Mouse (Mus musculus): ENCODE data around the gene Rcn3. TPM values are rescaled to one million over a fixed set of nuclear protein-coding genes. Genes with fewer than 3 reads are reported as not detected.

Rcn3 gene
- total RNA-seq, 1 experiment from 2014 or later: 38.2 TPM

GRCm38 (mm10) chr7:45047491-45047890 lies 44.5 kb downstream of the Rcn3 start:
- no peak for DNase-seq

DNA sequence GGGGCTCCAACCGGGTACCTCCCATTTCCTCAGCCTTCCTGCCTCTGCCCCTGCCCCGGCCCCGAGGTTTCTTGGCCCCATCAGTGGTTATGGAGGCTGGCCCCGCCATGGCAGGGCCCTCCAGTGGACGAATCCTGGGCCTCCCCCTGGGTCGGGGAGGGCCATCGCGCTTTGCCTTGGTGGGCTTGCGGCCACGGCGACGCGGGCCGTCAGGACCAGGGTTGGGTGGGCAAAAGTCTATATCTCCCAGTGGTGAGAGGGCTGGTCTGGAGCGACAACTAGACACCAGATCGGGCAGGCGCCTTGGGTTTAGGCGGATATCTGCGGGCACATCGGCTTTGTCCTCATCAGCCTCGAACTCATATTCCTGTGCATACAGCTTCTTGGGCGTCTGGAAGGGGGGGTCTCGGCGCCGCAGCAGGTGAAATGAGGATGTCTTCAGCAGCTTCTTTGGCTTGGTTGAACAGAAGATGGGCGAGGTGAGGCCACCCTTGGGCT lies 45.1 kb downstream of the Rcn3 start:
- no peak for DNase-seq

DNA sequence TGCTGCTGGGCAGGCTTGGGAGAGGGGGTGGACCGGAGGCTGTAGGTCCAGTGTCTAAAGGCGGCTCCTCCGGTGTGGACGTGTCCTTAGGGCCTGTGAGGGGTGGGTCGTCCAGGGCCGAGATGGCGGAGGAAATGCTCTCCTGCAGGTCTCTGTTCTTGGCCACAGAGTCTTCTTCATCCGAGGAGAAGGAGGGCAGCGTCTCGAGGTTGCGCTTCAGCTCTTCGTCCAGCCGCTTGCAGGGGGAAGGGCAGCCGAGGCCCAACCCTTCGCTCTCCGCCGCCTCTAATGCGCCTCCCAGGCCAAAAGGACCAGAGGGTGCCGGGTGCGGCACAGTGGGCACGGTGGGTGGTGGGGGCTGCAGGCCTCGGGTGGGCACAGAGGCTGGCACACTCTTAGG lies 46.3 kb downstream of the Rcn3 start:
- no peak for DNase-seq

DNA sequence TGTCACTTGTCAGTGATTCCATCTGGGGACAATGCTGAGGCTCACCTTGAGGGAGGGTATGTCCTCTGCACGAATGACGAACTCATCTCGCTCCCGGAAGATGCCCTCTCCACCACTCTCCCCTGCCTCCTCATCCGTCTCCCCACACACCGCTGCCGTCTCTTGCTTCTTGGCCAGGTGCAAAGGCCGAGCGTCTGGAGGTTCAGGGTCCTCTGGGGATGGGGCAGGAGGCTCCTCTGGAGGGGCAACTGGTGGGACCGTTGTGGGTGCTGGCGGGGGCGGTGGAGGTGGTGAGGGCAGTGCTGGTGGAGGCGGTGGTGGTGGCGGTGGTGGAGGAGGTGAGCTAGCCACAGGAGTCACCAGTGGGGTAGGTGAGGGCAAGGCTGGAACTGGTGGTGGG lies 48.7 kb downstream of the Rcn3 start:
- no peak for DNase-seq

- DNase-seq: no peak
Observed at GRCm38 (mm10) chr7:45040851-45041250, 51.2 kb downstream of the Rcn3 start.

DNA sequence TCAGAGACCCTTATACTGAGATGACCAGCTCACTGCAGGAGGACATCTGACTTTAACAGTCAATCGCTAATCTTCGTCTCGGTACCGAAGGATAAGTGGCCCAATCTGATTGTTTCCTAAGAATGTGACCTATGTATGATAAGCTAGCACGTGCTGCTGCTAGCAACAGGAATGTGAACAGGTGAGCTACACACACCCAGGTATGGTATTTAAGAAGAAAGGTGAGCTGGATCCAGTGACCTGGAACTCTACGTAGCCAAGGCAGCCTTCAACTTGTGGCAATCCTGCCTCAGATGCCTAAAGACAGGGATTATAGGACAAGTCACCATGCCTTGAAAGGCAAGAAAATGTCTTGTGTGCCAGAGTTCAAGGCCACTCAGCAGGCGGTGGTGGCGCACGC lies 53.6 kb downstream of the Rcn3 start:
- no peak for DNase-seq

GRCm38 (mm10) chr7:45037720-45038361 lies 54.2 kb downstream of the Rcn3 start:
- DNase-seq: peak; percentile 85

- no peak for DNase-seq
Observed at GRCm38 (mm10) chr7:45036702-45037101, 55.3 kb downstream of the Rcn3 start.

- DNase-seq: no peak
Observed at GRCm38 (mm10) chr7:45035631-45036030, 56.4 kb downstream of the Rcn3 start.

GRCm38 (mm10) chr7:45033722-45034359 lies 58.2 kb downstream of the Rcn3 start:
- DNase-seq: no peak

Small RNA genes lying within 50 kb of the gene (microRNA-seq; reads per million reads assigned to microRNA genes)
- gene Mir150 (695 to 827 reads per million in 2 experiments), gene Mir5121 (43.5 to 50.2 reads per million in 2 experiments)

Other genes starting within 250 kb of the Rcn3 start
- 90.6 and 104 TPM in 2 replicates for gene Akt1s1, start 243.2 kb downstream of the Rcn3 start, total RNA-seq (2021)
- 58.8 and 66.1 TPM in 2 replicates for gene Tbc1d17, start 243.1 kb downstream of the Rcn3 start, total RNA-seq (2021)
- 35.2 and 45.1 TPM in 2 replicates for gene Pnkp, start 235.1 kb downstream of the Rcn3 start, total RNA-seq (2021)
- 239 and 241 TPM in 2 replicates for gene Ptov1, start 222.4 kb downstream of the Rcn3 start, total RNA-seq (2021)
- gene Med25, start 199.5 kb downstream of the Rcn3 start, total RNA-seq (2021): 75.3 and 87.2 TPM in 2 replicates
- 23.5 and 24.8 TPM in 2 replicates for gene Fuz, start 196.1 kb downstream of the Rcn3 start, total RNA-seq (2021)
- gene Ap2a1, start 162.7 kb downstream of the Rcn3 start, total RNA-seq (2021): 81.2 and 83.2 TPM in 2 replicates
- not detected in 2 replicates for gene Tsks, start 149.0 kb downstream of the Rcn3 start, total RNA-seq (2021)
- gene Cpt1c, start 117.4 kb downstream of the Rcn3 start, total RNA-seq (2021): 9.6 and 12.4 TPM in 2 replicates
- gene Prmt1, start 105.7 kb downstream of the Rcn3 start, total RNA-seq (2021): 224 and 250 TPM in 2 replicates
- 95.1 and 108 TPM in 2 replicates for gene Irf3, start 94.6 kb downstream of the Rcn3 start, total RNA-seq (2021)
- gene Bcl2l12, start 93.5 kb downstream of the Rcn3 start, total RNA-seq (2021): 16.1 and 16.6 TPM in 2 replicates
- 76.3 and 77.2 TPM in 2 replicates for gene Scaf1, start 75.9 kb downstream of the Rcn3 start, total RNA-seq (2021)
- 60.3 and 63.4 TPM in 2 replicates for gene Rras, start 74.3 kb downstream of the Rcn3 start, total RNA-seq (2021)
- 42.6 and 44.6 TPM in 2 replicates for gene Prr12, start 39.3 kb downstream of the Rcn3 start, total RNA-seq (2021)
- 41.6 and 47.5 TPM in 2 replicates for gene Nosip, start 29.8 kb downstream of the Rcn3 start, total RNA-seq (2021)
- 16.0 and 16.3 TPM in 2 replicates for gene Prrg2, start 29.5 kb downstream of the Rcn3 start, total RNA-seq (2021)
- gene Fcgrt, start 11.6 kb upstream of the Rcn3 start, total RNA-seq (2021): 138 and 152 TPM in 2 replicates
- 1,189 and 1,386 TPM in 2 replicates for gene Rps11, start 32.2 kb upstream of the Rcn3 start, total RNA-seq (2021)
- 1,693 and 2,079 TPM in 2 replicates for gene Rpl13a, start 36.5 kb upstream of the Rcn3 start, total RNA-seq (2021)
- not detected in 2 replicates for gene Gm45713, start 44.0 kb upstream of the Rcn3 start, total RNA-seq (2021)
- 13.3 and 25.0 TPM in 2 replicates for gene Flt3l, start 44.2 kb upstream of the Rcn3 start, total RNA-seq (2021)
- gene Pih1d1, start 62.1 kb upstream of the Rcn3 start, total RNA-seq (2021): 55.6 and 58.5 TPM in 2 replicates
- gene Aldh16a1, start 62.4 kb upstream of the Rcn3 start, total RNA-seq (2021): 59.8 and 59.9 TPM in 2 replicates
- 0.22 and 0.79 TPM in 2 replicates for gene Slc17a7, start 71.7 kb upstream of the Rcn3 start, total RNA-seq (2021)
- not detected in 2 replicates for gene Gfy, start 87.3 kb upstream of the Rcn3 start, total RNA-seq (2021)
- not detected in 2 replicates for gene Pth2, start 88.8 kb upstream of the Rcn3 start, total RNA-seq (2021)
- 0.22 and 0.23 TPM in 2 replicates for gene Ccdc155, start 112.7 kb upstream of the Rcn3 start, total RNA-seq (2021)
- 0.98 TPM in 1 of 2 replicates, not detected in the other for gene Dkkl1, start 119.9 kb upstream of the Rcn3 start, total RNA-seq (2021)
- gene Tead2, start 123.5 kb upstream of the Rcn3 start, total RNA-seq (2021): 17.8 and 19.2 TPM in 2 replicates
- gene Cd37, start 146.9 kb upstream of the Rcn3 start, total RNA-seq (2021): 7.3 and 40.7 TPM in 2 replicates
- not detected in 2 replicates for gene Slc6a16, start 148.9 kb upstream of the Rcn3 start, total RNA-seq (2021)
- not detected in 2 replicates for gene Slc6a21, start 185.3 kb upstream of the Rcn3 start, total RNA-seq (2021)
- gene Trpm4, start 241.6 kb upstream of the Rcn3 start, total RNA-seq (2021): 13.5 and 15.1 TPM in 2 replicates
- 0.15 and 0.45 TPM in 2 replicates for gene Hrc, start 243.1 kb upstream of the Rcn3 start, total RNA-seq (2021)

All from adrenal gland, postnatal 14 days (tissue).